Mouse (Mus musculus) heart, postnatal 14 days (tissue): ENCODE measurements around the gene Ifi27l2b. TPM values are rescaled to one million over a fixed set of nuclear protein-coding genes. Genes with fewer than 3 reads are reported as not detected.

Source experiments
- DNase-seq, 2 experiments: peaks; one replicate each; pipeline ENCODE4 v3.0.0; 2021 to 2022
- intact Hi-C: fragments of 180-260 bp; cut with DNase I; formaldehyde crosslinking; loops from one replicate; pipeline ENCODE4 v1.15.1; 2025
- total RNA-seq, 2 experiments: library from RNA; stranded (reverse); gene quantifications; 2 replicates each; pipeline ENCODE4 v1.2.3; 2021

Ifi27l2b gene
- total RNA-seq, 2 experiments from 2014 or later: not detected

- DNase-seq: no peak
- intact Hi-C loops: no loop called here
Measured at GRCm38 (mm10) chr12:103443524-103443923, 13.5 kb downstream of the Ifi27l2b start, which contains the start of gene Ifi27l2a. Gene Ifi27l2a (minus strand): TSS chr12:103443680.

- intact Hi-C loops: no loop called here
- no peak for DNase-seq
Measured at GRCm38 (mm10) chr12:103437601-103438000, 19.4 kb downstream of the Ifi27l2b start.

- DNase-seq: no peak
- intact Hi-C loops: no loop called here
Measured at GRCm38 (mm10) chr12:103434861-103435260, 22.2 kb downstream of the Ifi27l2b start.

GRCm38 (mm10) chr12:103433986-103434731 lies 22.9 kb downstream of the Ifi27l2b start, which contains the start of gene Ifi27:
Gene Ifi27 (plus strand): TSS chr12:103434211.
- intact Hi-C loops: no loop called here
- peak; percentile 63 to 73 for DNase-seq

GRCm38 (mm10) chr12:103433430-103433829 lies 23.6 kb downstream of the Ifi27l2b start:
- DNase-seq: peak in 1 of 2 experiments; percentile 7
- intact Hi-C loops: no loop called here

GRCm38 (mm10) chr12:103426710-103427109 lies 30.3 kb downstream of the Ifi27l2b start:
- intact Hi-C loops: loop anchor here (1.0 to 10.0 kb wide), 2 partner anchors 66 to 218 kb away; no protein-coding TSS in a partner anchor

GRCm38 (mm10) chr12:103425729-103426470 lies 31.1 kb downstream of the Ifi27l2b start, which contains the start of gene Ddx24:
Gene Ddx24 (minus strand): TSS chr12:103425830.
- intact Hi-C loops: loop anchor here (1.0 to 10.0 kb wide), 2 partner anchors 66 to 219 kb away; no protein-coding TSS in a partner anchor
- peak; percentile 96 to 98 for DNase-seq

More at GRCm38 (mm10) chr12:103426710-103427109, 30.3 kb downstream of the Ifi27l2b start:
- no peak for DNase-seq

GRCm38 (mm10) chr12:103425016-103425728 lies 31.9 kb downstream of the Ifi27l2b start:
- intact Hi-C loops: loop anchor here (10.0 kb wide), 1 partner anchor 220 kb away; no protein-coding TSS in a partner anchor
- no peak for DNase-seq

GRCm38 (mm10) chr12:103408144-103408543 lies 48.9 kb downstream of the Ifi27l2b start:
- intact Hi-C loops: no loop called here
- no peak for DNase-seq

GRCm38 (mm10) chr12:103407720-103408119 lies 49.3 kb downstream of the Ifi27l2b start, which contains the start of gene 9330161L09Rik:
Gene 9330161L09Rik (minus strand): TSS chr12:103407820.
- intact Hi-C loops: no loop called here

GRCm38 (mm10) chr12:103404131-103404530 lies 52.9 kb downstream of the Ifi27l2b start:
- DNase-seq: no peak

More at GRCm38 (mm10) chr12:103407720-103408119, 49.3 kb downstream of the Ifi27l2b start, which contains the start of gene 9330161L09Rik:
- DNase-seq: no peak

More at GRCm38 (mm10) chr12:103404131-103404530, 52.9 kb downstream of the Ifi27l2b start:
- intact Hi-C loops: no loop called here

Other genes starting within 250 kb of the Ifi27l2b start
- under 1 TPM in 1 of 2 experiments, not detected in 1; 0.34 TPM for gene Prima1, start 215.1 kb downstream of the Ifi27l2b start, total RNA-seq
- not detected for gene Fam181a, start 146.2 kb downstream of the Ifi27l2b start, total RNA-seq
- 100 to 1,000 TPM; 470 to 485 TPM for gene Asb2, start 101.2 kb downstream of the Ifi27l2b start, total RNA-seq
- 1 to 10 TPM; 3.6 to 4.0 TPM for gene Otub2, start 68.5 kb downstream of the Ifi27l2b start, total RNA-seq
- gene 9330161L09Rik, start 49.4 kb downstream of the Ifi27l2b start, total RNA-seq: 1 to 10 TPM in 1 of 2 experiments, under 1 TPM in 1; 0.48 to 1.3 TPM
- 10 to 100 TPM; 78.8 to 86.6 TPM for gene Ddx24, start 31.4 kb downstream of the Ifi27l2b start, total RNA-seq
- gene Ifi27, start 23.0 kb downstream of the Ifi27l2b start, total RNA-seq: 10 to 100 TPM; 49.7 to 84.1 TPM
- gene Ifi27l2a, start 13.5 kb downstream of the Ifi27l2b start, total RNA-seq: 10 to 100 TPM in 1 of 2 experiments, 1 to 10 TPM in 1; 9.1 to 15.7 TPM
- gene Ppp4r4, start 75.1 kb upstream of the Ifi27l2b start, total RNA-seq: under 1 TPM; 0.50 to 0.98 TPM
- gene Serpina10, start 174.2 kb upstream of the Ifi27l2b start, total RNA-seq: not detected
- gene Serpina6, start 200.0 kb upstream of the Ifi27l2b start, total RNA-seq: not detected
- gene Serpina16, start 218.9 kb upstream of the Ifi27l2b start, total RNA-seq: not detected
- gene Serpina1f, start 238.3 kb upstream of the Ifi27l2b start, total RNA-seq: not detected